In the genomic region with DNA sequence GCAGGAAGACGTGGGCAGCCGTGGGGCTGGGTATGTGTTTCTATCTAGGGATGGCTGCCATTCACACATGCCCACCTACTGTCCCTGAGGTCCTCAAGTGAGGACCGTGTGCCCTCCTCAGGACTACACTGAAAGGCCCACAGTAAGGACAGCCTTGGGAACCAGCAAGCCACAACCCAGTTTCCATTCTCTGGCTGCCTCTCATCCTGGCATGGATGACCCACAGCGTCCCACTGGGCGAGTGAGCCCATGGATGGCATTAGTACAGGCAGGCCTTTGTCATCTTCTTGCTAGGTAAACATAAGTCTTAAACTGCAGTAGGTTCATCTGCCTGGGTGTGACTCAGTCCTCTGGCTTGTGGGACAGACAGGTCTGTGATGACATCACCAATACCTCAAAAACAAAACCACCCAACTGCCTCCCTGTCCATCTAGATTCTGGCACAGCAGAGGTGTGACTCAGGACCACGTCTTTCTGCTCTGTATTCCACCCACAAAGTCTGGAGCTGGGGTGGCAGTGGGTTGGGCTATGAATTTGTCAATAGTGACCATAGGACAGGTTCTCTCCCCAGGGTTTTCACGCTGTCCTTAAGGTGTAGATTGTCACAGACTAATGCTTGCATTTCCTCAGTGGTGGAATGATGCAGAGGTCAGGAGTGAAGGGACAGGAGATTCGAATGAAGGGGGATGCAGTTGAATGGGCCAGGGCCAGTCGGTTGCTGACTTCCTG, we compare ENCODE assay signal across 14 mouse cellular contexts. TPM values are rescaled to one million over a fixed set of nuclear protein-coding genes. Genes with fewer than 3 reads are reported as not detected.
DNase-seq lines count a peak whose midpoint lies in the region; ATAC-seq and TF ChIP-seq lines count a peak whose summit lies in the region.
"Had no signal": no experiment of that assay in that cellular context is flagged by ENCODE, and none has a peak within 500 bp of the region (broad histone marks: within the 10 kb centered on the region; RNA-seq: fewer than 3 reads in every experiment).

No protein-coding gene starts in this region.

- no peak overlapping the region for H3K4me3 ChIP-seq in embryonic facial prominence, embryonic 15.5 days (replicated peaks)
- H3K4me3 ChIP-seq in embryonic facial prominence, embryonic 10.5 days = no peak overlapping the region
- H3K4me3 ChIP-seq in left cerebral cortex, adult 2 months = no peak overlapping the region
- H3K4me3 ChIP-seq in forebrain, postnatal 0 days (ENCODE audit: low read depth, low read length) = no peak overlapping the region
- H3K4me3 ChIP-seq: embryonic facial prominence, embryonic 12.5 days; liver, embryonic 13.5 days had no signal

- 70% methylated on average over 9 of the region's 9 CpGs for WGBS in embryonic facial prominence, embryonic 15.5 days
- WGBS in embryonic facial prominence, embryonic 10.5 days = 84% methylated on average over 9 of the region's 9 CpGs
- WGBS in forebrain, postnatal 0 days = 81% methylated on average over 9 of the region's 9 CpGs

- peaks cover 27% of the 10 kb centered on the region for H3K4me1 ChIP-seq in embryonic facial prominence, embryonic 15.5 days
- peaks cover 52% of the 10 kb centered on the region for H3K4me1 ChIP-seq in embryonic facial prominence, embryonic 10.5 days
- H3K4me1 ChIP-seq in forebrain, postnatal 0 days (ENCODE audit: insufficient read depth) = no peaks in the 10 kb centered on the region

- DNase-seq in embryonic facial prominence, embryonic 10.5 days (ENCODE audit: low spot score) = no peak
- DNase-seq in left cerebral cortex, adult 2 months (ENCODE audit: extremely low spot score in 1 of 2, low spot score in 2 of 2) = no peak
- no peak for DNase-seq in left cerebral cortex, adult 11 months (ENCODE audit: low spot score)
- DNase-seq in B cell, adult 2 months = peak; percentile 64 to 65
- no peak for DNase-seq in forebrain, postnatal 0 days
- no peak for DNase-seq in left cerebral cortex, postnatal 36 days (ENCODE audit: low spot score in 2 of 2)
- DNase-seq: adrenal gland, postnatal 25 days; kidney, adult 18-20 months; liver, embryonic 13.5 days; midbrain, embryonic 14.5 days; right cerebral cortex, adult 18-20 months had no signal

- no peak for TF ChIP-seq CTCF in left cerebral cortex, adult 2 months (IDR thresholded peaks at IDR 0.05)
- TF ChIP-seq CTCF in forebrain, postnatal 0 days (IDR thresholded peaks at IDR 0.05; ENCODE audit: low read depth) = no peak

- H3K36me3 ChIP-seq in embryonic facial prominence, embryonic 15.5 days = no peaks in the 10 kb centered on the region
- no peaks in the 10 kb centered on the region for H3K36me3 ChIP-seq in embryonic facial prominence, embryonic 10.5 days (replicated peaks)
- no peaks in the 10 kb centered on the region for H3K36me3 ChIP-seq in forebrain, postnatal 0 days (ENCODE audit: insufficient read depth)
- H3K36me3 ChIP-seq: embryonic facial prominence, embryonic 12.5 days; liver, embryonic 13.5 days had no signal

- intact Hi-C loops in left cerebral cortex, adult 2 months (cut with DNase I) = no loop called here
- intact Hi-C loops in left cerebral cortex, postnatal 36 days (cut with DNase I) = no loop called here

- H3K27me3 ChIP-seq in embryonic facial prominence, embryonic 15.5 days = no peaks in the 10 kb centered on the region
- H3K27me3 ChIP-seq in embryonic facial prominence, embryonic 10.5 days (replicated peaks; ENCODE audit: low read depth, poor library complexity, severe bottlenecking) = peaks cover 18% of the 10 kb centered on the region
- H3K27me3 ChIP-seq in forebrain, postnatal 0 days (ENCODE audit: insufficient read depth, low read length) = no peaks in the 10 kb centered on the region

- peak overlapping the region; percentile 23 for H3K27ac ChIP-seq in embryonic facial prominence, embryonic 15.5 days (replicated peaks)
- H3K27ac ChIP-seq in embryonic facial prominence, embryonic 10.5 days (replicated peaks) = no peak overlapping the region
- H3K27ac ChIP-seq in left cerebral cortex, adult 2 months = peak overlapping the region; percentile 51
- no peak overlapping the region for H3K27ac ChIP-seq in forebrain, postnatal 0 days (ENCODE audit: low read depth, low read length)
- H3K27ac ChIP-seq: embryonic facial prominence, embryonic 12.5 days; liver, embryonic 13.5 days had no signal

- no peak overlapping the region for H3K4me2 ChIP-seq in embryonic facial prominence, embryonic 15.5 days (replicated peaks)
- H3K4me2 ChIP-seq in forebrain, postnatal 0 days (ENCODE audit: low read depth) = no peak overlapping the region
- H3K4me2 ChIP-seq: embryonic facial prominence, embryonic 12.5 days; liver, embryonic 13.5 days had no signal

- H3K9me3 ChIP-seq in embryonic facial prominence, embryonic 15.5 days (replicated peaks) = no peaks in the 10 kb centered on the region
- no peaks in the 10 kb centered on the region for H3K9me3 ChIP-seq in embryonic facial prominence, embryonic 10.5 days
- H3K9me3 ChIP-seq in forebrain, postnatal 0 days (ENCODE audit: low read length) = no peaks in the 10 kb centered on the region
- H3K9me3 ChIP-seq: embryonic facial prominence, embryonic 12.5 days; liver, embryonic 13.5 days had no signal

- H3K9ac ChIP-seq in embryonic facial prominence, embryonic 15.5 days = no peak overlapping the region
- no peak overlapping the region for H3K9ac ChIP-seq in forebrain, postnatal 0 days
- H3K9ac ChIP-seq: embryonic facial prominence, embryonic 12.5 days; liver, embryonic 13.5 days had no signal

- no peak for ATAC-seq in embryonic facial prominence, embryonic 15.5 days (ENCODE audit: insufficient number of reproducible peaks, low FRiP score, low TSS enrichment, low read depth)
- ATAC-seq in granulocyte monocyte progenitor cell, adult 5-6 weeks (replicated peaks; ENCODE audit: poor library complexity, severe bottlenecking) = peak; percentile 32; the same call in 1 of the 2 replicates
- no peak for ATAC-seq in forebrain, postnatal 0 days

RNA-seq across cellular contexts. Expression of a gene that starts 7.3 kb away (rescaled TPM):
- 14.2 and 16.1 TPM in 2 replicates for polyA plus RNA-seq in embryonic facial prominence, embryonic 15.5 days (2015; fragmentation: Nextera tagmentation; extraction: Ambion mirVana)
- polyA plus RNA-seq in embryonic facial prominence, embryonic 10.5 days (2016; fragmentation: Nextera tagmentation; extraction: Ambion mirVana) = 8.5 and 10.7 TPM in 2 replicates
- total RNA-seq in left cerebral cortex, adult 2 months (2021) = 10 to 100 TPM; 68.3 to 74.2 TPM
- total RNA-seq in granulocyte monocyte progenitor cell, adult 5-6 weeks (2014; fragmentation: Nextera tagmentation) = 11.5 and 39.3 TPM in 2 replicates
- 10.1 and 16.9 TPM in 2 replicates for total RNA-seq in granulocyte monocyte progenitor cell, adult 5-6 weeks (2017)
- total RNA-seq in forebrain, postnatal 0 days (2014; rRNA removed) = 52.2 and 55.0 TPM in 2 replicates
- 22.2 and 29.8 TPM in 2 replicates for polyA plus RNA-seq in forebrain, postnatal 0 days (2015; fragmentation: Nextera tagmentation; extraction: Ambion mirVana)
- 10 to 100 TPM; 70.3 to 77.3 TPM for total RNA-seq in left cerebral cortex, postnatal 36 days (2021)

RNA-seq across cellular contexts. Expression of a gene that starts 50.2 kb away (rescaled TPM):
- polyA plus RNA-seq in embryonic facial prominence, embryonic 15.5 days (2015; fragmentation: Nextera tagmentation; extraction: Ambion mirVana) = 5.4 and 7.5 TPM in 2 replicates
- 5.0 and 5.9 TPM in 2 replicates for polyA plus RNA-seq in embryonic facial prominence, embryonic 10.5 days (2016; fragmentation: Nextera tagmentation; extraction: Ambion mirVana)
- 1 to 10 TPM; 2.9 to 4.1 TPM for total RNA-seq in left cerebral cortex, adult 2 months (2021)
- total RNA-seq in granulocyte monocyte progenitor cell, adult 5-6 weeks (2014; fragmentation: Nextera tagmentation) = 0.34 and 2.6 TPM in 2 replicates
- 0.10 and 5.3 TPM in 2 replicates for total RNA-seq in granulocyte monocyte progenitor cell, adult 5-6 weeks (2017)
- total RNA-seq in forebrain, postnatal 0 days (2014; rRNA removed) = 3.6 and 3.7 TPM in 2 replicates
- polyA plus RNA-seq in forebrain, postnatal 0 days (2015; fragmentation: Nextera tagmentation; extraction: Ambion mirVana) = 3.3 and 3.7 TPM in 2 replicates
- total RNA-seq in left cerebral cortex, postnatal 36 days (2021) = 1 to 10 TPM; 2.0 to 4.2 TPM

RNA-seq across cellular contexts. Expression of a gene that starts 51.4 kb away (rescaled TPM):
- polyA plus RNA-seq in embryonic facial prominence, embryonic 15.5 days (2015; fragmentation: Nextera tagmentation; extraction: Ambion mirVana) = 37.7 and 39.1 TPM in 2 replicates
- 43.8 and 47.6 TPM in 2 replicates for polyA plus RNA-seq in embryonic facial prominence, embryonic 10.5 days (2016; fragmentation: Nextera tagmentation; extraction: Ambion mirVana)
- 10 to 100 TPM; 46.1 to 47.3 TPM for total RNA-seq in left cerebral cortex, adult 2 months (2021)
- total RNA-seq in granulocyte monocyte progenitor cell, adult 5-6 weeks (2014; fragmentation: Nextera tagmentation) = 7.6 and 11.1 TPM in 2 replicates
- total RNA-seq in granulocyte monocyte progenitor cell, adult 5-6 weeks (2017) = 9.5 and 11.6 TPM in 2 replicates
- 62.0 and 62.2 TPM in 2 replicates for total RNA-seq in forebrain, postnatal 0 days (2014; rRNA removed)
- 76.5 and 90.8 TPM in 2 replicates for polyA plus RNA-seq in forebrain, postnatal 0 days (2015; fragmentation: Nextera tagmentation; extraction: Ambion mirVana)
- 10 to 100 TPM; 45.8 to 51.0 TPM for total RNA-seq in left cerebral cortex, postnatal 36 days (2021)

RNA-seq across cellular contexts. Expression of a gene that starts 53.5 kb away (rescaled TPM):
- polyA plus RNA-seq in embryonic facial prominence, embryonic 15.5 days (2015; fragmentation: Nextera tagmentation; extraction: Ambion mirVana) = 1.9 and 2.9 TPM in 2 replicates
- 2.0 TPM in 2 replicates for polyA plus RNA-seq in embryonic facial prominence, embryonic 10.5 days (2016; fragmentation: Nextera tagmentation; extraction: Ambion mirVana)
- 1 to 10 TPM in 1 of 2 experiments, under 1 TPM in 1; 0.63 to 1.1 TPM for total RNA-seq in left cerebral cortex, adult 2 months (2021)
- not detected in 2 replicates for total RNA-seq in granulocyte monocyte progenitor cell, adult 5-6 weeks (2014; fragmentation: Nextera tagmentation)
- not detected in 2 replicates for total RNA-seq in granulocyte monocyte progenitor cell, adult 5-6 weeks (2017)
- 0.38 and 0.57 TPM in 2 replicates for total RNA-seq in forebrain, postnatal 0 days (2014; rRNA removed)
- polyA plus RNA-seq in forebrain, postnatal 0 days (2015; fragmentation: Nextera tagmentation; extraction: Ambion mirVana) = 0.30 and 1.2 TPM in 2 replicates
- total RNA-seq in left cerebral cortex, postnatal 36 days (2021) = 1 to 10 TPM in 1 of 2 experiments, under 1 TPM in 1; 0.76 to 1.7 TPM

Comparison
In these comparisons a context has a peak if more than half of its experiments do, and no peak if none do; other contexts are left out.
1. H3K27ac ChIP-seq: peak in embryonic facial prominence, embryonic 15.5 days (single experiment) and left cerebral cortex, adult 2 months (single experiment); none in embryonic facial prominence, embryonic 10.5 days (single experiment) and forebrain, postnatal 0 days (single experiment).
2. DNase-seq: peak in B cell, adult 2 months (2 of 2); none in embryonic facial prominence, embryonic 10.5 days (single experiment), left cerebral cortex, adult 2 months (0 of 2), left cerebral cortex, adult 11 months (single experiment), forebrain, postnatal 0 days (single experiment) and left cerebral cortex, postnatal 36 days (0 of 2).